Mouse (Mus musculus) retina, embryonic 14.5 days (tissue): ENCODE results near the gene Ly6g5c.
A peak's percentile ranks its signal among the peaks of the same experiment; 100 is the strongest.

Experiments used
- DNase-seq: peaks from one replicate; pipeline ENCODE4 v3.0.0-alpha.2; 2015; ENCODE audit warnings: low spot score

Gene Ly6g5c

DNA sequence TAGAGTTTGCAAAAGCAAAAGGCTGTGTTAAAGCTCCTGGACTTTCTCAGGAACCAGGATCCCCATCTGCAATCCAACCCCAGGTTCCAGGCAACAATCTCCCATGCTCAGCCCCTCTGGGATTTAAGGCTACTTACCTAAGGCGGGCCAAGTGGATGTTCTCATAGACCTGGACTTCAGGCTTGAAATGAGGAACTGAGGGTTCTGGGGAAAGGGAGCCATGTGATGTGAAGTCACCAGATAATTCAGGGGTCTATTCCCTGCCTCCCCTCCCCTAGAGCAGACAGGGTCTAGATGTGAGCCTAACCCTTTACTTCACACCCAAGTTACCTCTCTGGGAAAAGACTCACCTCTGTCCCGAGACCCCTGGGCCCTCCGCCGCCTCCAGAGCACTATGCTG lies 27.4 kb upstream of the Ly6g5c start:
- no peak for DNase-seq

DNA sequence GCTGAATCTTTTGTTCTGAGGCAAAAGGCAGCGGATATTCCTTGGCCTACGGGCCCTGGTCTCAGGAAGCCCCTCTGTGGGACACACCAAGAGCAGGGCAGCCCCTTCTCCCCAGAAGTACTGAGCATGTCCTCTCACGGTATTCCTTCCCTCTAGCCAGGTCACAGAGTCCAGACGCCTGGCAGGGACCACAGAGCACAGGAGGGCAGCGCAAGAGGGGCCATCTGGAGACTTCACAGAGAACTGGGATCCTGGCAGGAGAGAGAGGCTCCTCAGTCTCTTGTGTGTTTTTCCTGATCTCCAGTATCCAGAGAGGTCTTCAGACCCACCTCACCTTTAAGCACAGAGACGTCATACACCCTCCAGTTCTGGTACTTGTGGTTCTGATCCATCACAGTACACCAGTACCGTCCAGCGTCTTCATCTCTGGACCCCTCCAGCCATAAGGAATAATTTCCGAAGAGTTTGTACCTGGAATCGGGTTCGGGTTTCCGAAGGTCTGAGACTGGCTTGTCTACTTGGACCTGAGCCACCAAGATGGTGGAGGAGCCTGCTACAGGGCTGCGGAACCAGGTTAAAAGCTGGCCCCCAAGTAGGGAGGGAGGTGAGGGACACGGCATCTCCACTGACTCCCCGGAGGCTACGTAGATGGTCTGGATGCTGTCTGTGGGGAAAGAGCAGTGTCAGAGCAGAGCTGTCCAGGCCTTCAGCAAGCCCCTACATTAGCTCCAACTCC lies 25.1 kb upstream of the Ly6g5c start:
- DNase-seq, result no peak

DNA sequence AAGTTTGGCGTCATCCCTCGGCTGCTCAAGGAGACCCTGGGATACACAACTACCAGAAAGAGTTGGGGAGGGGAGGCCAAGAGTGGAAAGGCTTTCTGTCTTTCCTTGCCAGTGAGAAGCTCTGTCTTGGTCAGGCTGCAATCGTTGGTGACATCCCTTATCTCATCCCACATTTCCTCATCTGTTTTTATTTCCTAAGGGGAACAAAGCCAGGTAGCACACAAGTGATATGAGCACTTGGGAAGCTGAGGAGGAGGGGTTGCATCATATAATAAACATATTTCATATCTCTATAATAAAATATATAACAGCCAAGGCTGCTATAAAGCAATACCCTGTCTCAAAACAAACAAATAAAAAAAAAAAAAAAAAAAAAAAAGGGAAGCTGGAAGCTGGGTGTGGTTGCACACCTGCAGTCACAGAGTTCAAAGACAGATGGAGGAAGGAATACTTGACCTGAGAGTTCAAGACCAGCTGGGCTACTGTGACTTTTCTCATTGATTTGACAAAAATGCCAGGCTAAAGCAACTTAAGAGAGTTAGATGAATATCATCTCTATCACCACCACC lies 24.1 kb upstream of the Ly6g5c start:
- no peak for DNase-seq

DNA sequence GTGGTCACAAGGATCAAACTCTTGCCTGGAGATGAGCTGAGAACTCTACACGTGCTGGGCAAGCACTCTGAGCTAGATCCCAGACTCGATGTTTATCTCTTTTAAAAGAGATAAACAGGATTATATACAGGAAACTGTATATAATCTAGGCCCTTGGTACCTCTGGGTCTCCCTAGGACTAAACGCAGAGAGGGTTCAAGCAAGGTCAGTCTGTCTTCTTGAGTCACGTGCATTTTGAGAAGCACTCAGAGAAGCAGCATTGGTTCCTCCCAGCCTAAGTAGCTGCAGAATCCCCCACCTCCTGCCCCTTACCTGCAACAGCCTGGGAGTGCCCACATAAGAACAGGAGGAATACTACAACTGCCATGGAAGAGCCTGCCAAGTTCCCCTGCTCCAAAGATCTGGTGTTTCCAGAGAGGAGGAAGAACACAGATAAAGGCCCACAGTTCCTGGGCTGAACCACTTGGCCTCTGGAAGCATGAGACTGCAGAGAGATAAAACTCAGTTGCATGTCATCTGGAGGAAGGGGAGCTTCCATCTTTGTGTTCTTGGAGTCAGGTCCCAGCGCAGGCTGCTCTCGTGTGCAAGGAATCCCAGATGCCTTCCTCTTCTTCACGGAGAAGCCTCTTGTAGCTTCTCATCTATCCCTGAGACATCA lies 22.7 kb upstream of the Ly6g5c start, which contains the start of gene Ly6g6f:
Ly6g6f (minus strand) TSS at position 403 of the 658 bp plus-strand sequence.
- DNase-seq, result no peak

DNA sequence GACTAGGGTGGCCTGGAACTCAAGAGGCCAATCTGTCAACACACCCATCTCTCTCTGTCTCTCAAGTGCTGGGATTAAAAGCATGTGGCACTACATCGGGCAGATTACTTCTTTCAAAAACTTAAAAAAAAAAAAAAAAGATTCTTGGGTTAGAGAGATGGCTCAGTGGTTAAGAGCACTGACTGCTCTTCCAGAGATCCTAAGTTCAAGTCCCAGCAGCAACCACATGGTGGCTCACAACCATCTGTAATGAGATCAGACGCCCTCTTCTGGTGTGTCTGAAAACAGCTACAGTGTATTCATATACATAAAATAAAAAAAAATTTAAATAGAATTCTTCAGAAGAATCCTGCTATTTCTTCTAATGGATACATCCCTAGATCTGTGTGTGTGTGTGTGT lies 19.9 kb upstream of the Ly6g5c start:
- DNase-seq, result no peak

- DNase-seq, result peak; percentile 93
Observed at GRCm38 (mm10) chr17:35088825-35089644, 19.0 kb upstream of the Ly6g5c start, which contains the start of gene Abhd16a. Abhd16a (plus strand) TSS chr17:35089263.

DNA sequence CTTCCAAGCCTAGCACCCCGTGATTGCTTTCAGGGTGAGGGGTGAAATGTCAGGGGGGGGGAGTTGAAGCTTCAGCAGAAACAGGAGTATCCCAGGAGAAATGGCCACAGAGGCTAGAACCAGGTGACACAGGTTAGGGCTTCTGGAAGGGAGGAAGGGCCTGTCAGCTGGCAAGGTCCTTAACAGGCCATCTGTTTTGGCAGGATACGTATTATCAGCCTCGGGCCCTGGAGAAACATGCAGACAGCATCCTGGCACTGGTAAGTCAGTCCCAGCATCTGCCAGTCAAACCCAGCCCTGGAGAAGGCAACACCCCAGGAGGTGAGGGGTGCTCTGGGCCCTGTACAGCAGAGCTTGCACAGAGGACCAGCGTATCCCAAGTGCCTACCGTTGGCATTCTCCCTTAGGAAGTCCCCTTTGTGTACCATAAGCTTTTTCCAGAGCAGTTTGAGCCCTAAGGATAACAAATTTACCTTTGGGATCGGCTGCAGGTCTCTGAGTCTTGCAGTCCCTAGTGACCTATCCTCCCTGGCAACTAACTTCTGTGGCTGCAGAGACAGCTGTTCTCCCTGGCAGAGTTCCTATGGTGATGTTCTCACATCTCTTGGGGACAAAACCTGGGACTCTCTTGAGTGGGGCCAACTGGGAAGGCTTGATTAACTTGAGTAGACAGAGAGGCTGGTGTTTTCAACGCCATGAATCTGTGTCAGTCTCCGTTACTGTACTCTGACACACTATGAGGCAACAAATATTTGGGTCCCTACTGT lies 17.7 kb upstream of the Ly6g5c start:
- DNase-seq, result no peak

GRCm38 (mm10) chr17:35092403-35093198 lies 15.5 kb upstream of the Ly6g5c start:
- DNase-seq, result no peak

DNA sequence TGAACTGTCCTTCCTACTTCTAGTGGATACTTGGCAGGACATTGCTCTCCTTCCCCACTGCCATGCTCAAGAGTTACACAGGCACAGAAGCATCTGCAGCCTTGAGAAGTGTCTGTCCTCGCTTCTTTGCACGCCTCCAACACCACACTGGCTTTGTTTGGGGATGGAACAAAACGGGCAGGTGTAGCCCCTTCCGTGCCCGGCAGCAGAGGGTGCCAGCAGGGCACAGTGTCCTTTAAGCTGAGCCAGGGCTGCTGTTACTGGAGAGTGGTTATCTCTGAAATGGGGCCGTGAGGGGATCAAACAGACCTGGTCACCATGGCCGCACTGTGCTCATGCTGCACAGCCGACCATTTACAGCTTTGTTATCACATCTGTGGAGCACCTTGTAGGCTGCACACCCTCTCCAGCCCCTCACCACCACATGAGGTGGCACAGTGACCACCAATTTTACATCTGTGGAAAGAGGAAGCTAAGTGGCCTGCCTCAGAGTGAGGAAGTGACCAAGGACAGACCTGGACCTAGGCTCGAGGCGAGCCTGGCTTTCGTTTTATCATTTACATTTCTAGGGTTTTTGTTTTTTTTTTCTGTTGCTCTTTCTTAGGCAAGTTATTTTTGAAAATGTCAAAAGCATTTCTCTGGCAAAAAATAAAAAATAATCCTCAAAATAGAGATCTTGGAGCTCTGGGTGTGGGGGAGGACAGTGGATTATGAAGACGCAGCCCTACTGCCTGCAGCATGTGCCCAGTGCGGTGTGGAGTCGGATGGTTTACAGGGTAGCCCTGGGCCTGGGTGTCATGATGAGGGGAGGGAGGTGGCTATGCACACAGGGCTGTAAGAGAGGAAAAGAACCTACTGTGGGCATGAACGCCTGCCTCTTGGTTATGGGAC lies 13.4 kb upstream of the Ly6g5c start:
- no peak for DNase-seq

GRCm38 (mm10) chr17:35096597-35096996 lies 11.5 kb upstream of the Ly6g5c start:
- DNase-seq, result no peak

DNA sequence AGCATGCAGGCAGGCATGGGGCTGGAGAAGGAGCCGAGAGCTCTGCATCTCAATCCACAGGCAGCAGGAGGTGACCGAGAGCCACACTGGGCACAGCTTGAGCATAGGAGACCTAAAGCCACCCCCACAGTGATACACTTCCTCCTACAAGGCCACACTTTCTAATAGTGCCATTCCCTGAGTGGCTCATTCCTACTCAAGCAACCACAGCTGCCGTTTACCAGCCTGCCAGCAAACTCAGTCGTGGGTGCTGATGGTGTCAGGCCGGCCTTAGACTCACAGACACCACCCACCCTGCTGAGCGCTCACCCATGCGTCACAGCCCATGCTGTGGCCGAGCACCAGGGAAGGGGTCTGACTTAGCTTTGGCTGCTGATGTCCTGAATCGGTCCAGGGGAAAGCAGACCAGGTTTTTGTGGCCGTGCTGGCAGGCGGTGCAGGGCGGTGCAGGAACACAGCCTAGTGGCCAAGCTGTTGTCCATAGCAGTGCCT lies 10.9 kb upstream of the Ly6g5c start:
- no peak for DNase-seq

DNA sequence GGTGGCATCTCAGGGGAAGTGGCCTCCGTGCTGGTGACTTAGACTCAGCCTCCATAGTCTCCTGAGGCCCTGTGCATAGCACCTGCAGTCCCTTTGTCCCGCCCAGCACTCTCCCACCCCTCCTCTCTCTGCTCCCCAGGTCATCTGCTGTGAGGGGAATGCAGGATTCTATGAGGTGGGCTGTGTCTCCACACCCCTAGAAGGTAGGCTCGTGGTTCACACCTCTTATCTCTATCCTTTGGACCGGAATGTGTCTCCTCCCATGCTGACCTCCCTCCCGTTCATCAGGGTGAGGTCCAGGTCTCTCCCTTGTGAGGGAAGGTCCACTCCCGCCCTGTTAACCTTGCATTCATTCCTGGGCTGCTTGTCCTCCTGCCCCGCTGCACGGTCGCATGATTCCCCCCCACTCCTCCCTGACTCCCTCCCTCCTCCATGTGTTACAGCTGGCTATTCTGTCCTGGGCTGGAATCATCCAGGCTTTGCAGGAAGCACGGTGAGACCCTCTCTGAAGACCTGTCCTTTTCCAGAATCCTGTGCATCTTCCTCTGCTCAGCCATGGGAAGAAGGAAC lies 7.8 kb upstream of the Ly6g5c start:
- no peak for DNase-seq

DNA sequence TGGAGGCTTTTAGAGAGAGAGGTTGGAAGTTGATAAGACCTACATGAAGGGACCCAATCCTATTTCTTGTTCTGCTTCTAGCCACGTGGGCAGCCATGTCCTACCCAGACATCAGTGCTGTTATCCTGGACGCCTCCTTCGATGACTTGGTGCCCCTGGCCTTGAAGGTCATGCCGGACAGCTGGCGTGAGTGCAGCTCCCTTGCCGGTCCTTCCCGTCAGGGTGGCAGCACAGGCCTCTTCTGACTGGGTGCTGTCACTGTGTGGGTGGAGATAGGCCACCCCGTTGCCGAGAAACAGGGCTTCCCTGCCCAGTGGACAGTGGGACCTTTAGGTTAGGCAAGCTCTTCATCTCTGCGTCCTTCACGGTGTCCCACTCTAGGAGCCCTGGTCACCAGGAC lies 6.9 kb upstream of the Ly6g5c start:
- DNase-seq, result no peak

DNA sequence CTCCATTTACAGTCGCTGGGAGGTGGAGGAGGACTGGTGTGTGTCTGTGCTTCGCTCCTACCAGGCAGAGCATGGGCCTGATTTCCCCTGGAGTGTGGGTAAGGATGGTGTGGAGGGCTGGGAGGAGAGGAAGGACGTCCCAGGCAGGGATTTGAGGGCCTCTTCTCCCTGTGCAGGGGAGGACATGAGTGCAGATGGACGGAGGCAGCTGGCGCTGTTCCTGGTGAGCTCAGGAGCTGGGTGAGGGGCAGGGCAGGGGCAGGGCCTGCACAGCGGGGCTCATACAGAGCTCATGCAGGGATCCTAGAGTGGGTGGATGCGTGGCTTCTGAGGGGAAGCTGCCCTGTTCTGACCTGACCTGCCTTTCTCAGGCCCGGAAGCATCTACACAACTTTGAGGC lies 5.8 kb upstream of the Ly6g5c start:
- DNase-seq, result no peak

- DNase-seq, result no peak
Observed at GRCm38 (mm10) chr17:35103221-35103690, 4.8 kb upstream of the Ly6g5c start.

DNA sequence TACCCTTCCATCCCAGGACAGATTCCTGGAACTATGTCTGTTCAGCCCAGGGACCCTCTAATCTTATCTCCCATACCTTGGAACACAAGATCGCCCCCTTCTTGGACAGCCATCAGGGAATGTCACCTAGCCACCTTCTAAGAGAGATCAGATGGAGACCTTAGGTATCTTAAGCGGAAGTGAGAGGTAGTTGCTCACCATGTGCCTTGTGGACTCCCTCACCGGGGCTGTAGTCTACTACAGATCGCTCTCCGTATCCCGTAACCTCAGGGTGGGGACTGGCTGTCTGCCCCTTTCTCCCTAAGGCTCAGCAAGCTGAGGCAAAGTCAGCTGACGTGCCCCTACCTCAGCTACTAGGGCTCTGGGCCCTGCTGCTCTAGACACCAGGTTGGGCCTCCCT lies 4.0 kb upstream of the Ly6g5c start:
- no peak for DNase-seq

- DNase-seq, result no peak
Observed at GRCm38 (mm10) chr17:35104754-35105153, 3.3 kb upstream of the Ly6g5c start.

DNA sequence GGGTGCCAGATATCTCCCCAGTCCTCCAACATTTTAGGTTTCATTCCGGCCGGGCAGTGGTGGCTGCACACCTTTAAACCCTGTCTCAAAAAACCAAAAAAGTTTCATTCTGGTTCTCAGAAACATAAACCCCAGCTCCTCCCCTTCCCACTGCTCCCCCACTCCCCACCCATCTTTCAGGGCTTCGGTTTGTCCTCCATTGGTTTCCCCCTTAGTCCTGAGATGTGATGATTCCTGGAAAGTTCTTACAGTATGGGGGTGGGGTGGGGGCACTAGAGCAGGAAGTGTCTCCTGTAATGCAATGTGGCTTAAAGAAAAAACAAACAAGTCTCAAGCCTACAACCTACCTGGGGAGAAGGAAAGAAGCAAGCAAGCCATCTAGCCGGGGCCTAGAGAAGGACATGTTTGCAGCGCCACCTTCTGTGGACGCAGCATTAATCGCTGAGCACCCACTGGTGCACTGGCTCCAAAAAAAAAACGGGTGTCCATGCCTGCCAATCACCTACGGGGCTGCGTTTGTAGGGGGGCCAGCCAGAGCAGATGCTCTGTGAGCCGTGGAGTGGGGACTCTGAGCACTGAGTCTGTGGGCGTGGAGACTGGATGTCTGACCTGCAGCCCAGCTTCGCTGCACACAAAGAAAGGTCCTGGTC lies 2.2 kb upstream of the Ly6g5c start:
- DNase-seq, result peak; percentile 75

GRCm38 (mm10) chr17:35106522-35106921 lies 1.6 kb upstream of the Ly6g5c start:
- peak; percentile 20 for DNase-seq
